Mouse (Mus musculus) embryonic facial prominence, embryonic 12.5 days (tissue): ENCODE data around the gene Plcb1. TPM values are rescaled to one million over a fixed set of nuclear protein-coding genes. Genes with fewer than 3 reads are reported as not detected.

ENCODE experiments used
- ATAC-seq: fragments of 200-750 bp; cut with Nextera tagmentation; 2 replicates; pipeline ENCODE4 v1.8.0; 2017; ENCODE audit not compliant: insufficient number of reproducible peaks, insufficient read depth, low FRiP score, low TSS enrichment
- H3K27ac ChIP-seq: fragments of 300-500 bp; sonication (generic); 2 replicates; pipeline ENCODE4 v1.5.1; 2016; ENCODE audit warnings: mild to moderate bottlenecking
- H3K27me3 ChIP-seq: fragments of 300-500 bp; sonication (generic); 2 replicates; pipeline ENCODE4 v1.6.1; 2016; ENCODE audit warnings: mild to moderate bottlenecking, moderate library complexity
- H3K36me3 ChIP-seq: fragments of 300-500 bp; sonication (generic); 2 replicates; pipeline ENCODE4 v1.6.1; 2016; ENCODE audit warnings: mild to moderate bottlenecking
- H3K4me1 ChIP-seq: fragments of 300-500 bp; sonication (generic); 2 replicates; pipeline ENCODE4 v1.6.1; 2016
- H3K4me2 ChIP-seq: fragments of 300-500 bp; sonication (generic); replicated peaks from 2 replicates; pipeline ENCODE4 v1.6.1; 2016; ENCODE audit warnings: mild to moderate bottlenecking, moderate library complexity
- H3K4me3 ChIP-seq: fragments of 300-500 bp; sonication (generic); 2 replicates; pipeline ENCODE4 v1.5.1; 2016; ENCODE audit warnings: mild to moderate bottlenecking
- H3K9ac ChIP-seq: fragments of 300-500 bp; sonication (generic); 2 replicates; pipeline ENCODE4 v1.6.1; 2016; ENCODE audit warnings: mild to moderate bottlenecking, moderate library complexity
- H3K9me3 ChIP-seq: fragments of 300-500 bp; sonication (generic); 2 replicates; pipeline ENCODE4 v1.6.1; 2016; ENCODE audit warnings: mild to moderate bottlenecking, moderate library complexity
- WGBS: fragments of 180-500 bp; shearing (Covaris S2); methylation state at CpG from one replicate; pipeline ENCODE4 v1.1.7; 2016; 5-methylcytosine and 5-hydroxymethylcytosine counted together
- polyA plus RNA-seq: library from polyadenylated mRNA; unstranded; fragments of >200 nt; fragmentation: Nextera tagmentation; extraction: Ambion mirVana; gene quantifications from 2 replicates; pipeline ENCODE4 v1.2.1, GENCODE M21; 2016

Plcb1 gene
- polyA plus RNA-seq, result 16.4 and 16.5 TPM in 2 replicates

DNA sequence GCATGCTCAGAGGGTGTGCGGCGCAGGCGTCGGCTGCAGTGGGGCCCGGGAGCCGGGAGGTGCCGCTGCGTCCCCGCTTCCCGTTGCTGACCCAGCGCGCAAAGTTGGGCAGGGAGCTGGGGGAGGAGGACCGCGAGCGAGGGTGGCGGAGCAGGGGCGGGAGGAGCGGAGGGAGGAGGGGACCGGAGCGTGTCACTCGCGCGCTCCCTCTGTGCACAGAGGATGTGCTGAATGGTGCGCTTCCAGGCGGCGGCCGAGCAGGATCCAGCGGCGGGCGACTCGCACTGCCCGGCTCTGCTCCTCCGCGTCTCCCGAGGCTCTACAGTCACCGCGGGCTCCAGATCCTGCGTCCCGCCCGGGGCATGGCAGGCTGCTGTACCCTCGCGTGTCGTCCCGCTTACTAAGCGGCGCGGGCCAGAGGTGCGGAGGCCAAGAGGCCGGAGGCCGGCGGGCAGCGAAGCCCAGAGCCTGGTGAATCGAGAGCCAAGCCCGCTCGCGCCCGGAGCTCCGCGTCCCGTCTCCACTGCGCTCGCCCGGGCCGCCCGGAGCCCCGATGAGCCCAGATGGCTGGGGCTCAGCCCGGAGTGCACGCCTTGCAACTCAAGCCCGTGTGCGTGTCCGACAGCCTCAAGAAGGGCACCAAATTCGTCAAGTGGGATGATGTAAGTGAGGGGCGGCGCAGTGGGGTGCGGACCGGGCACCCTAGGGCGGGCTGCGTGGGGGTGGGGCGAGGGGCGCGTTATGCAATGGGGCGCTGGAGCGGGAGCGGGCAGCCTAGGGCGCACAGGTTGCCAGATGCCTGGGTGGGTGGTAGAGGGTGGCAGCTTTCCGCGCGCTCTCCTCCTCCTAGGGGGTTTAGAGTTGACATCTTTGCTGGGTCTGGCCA, at the start of gene Plcb1:
TSS of gene Plcb1 (plus strand) at position 98 of the 886 bp plus-strand sequence.
- ATAC-seq, result peak; percentile 96
- peak within 1 kb of the TSS; percentile 75 for H3K9ac ChIP-seq
- peak within 1 kb of the TSS; percentile 69 for H3K4me3 ChIP-seq
- H3K9me3 ChIP-seq, result no peaks in the 10 kb centered on the region
- no peaks in the 10 kb centered on the region for H3K36me3 ChIP-seq
- H3K4me1 ChIP-seq, result 0 out of 2 replicates have a peak, but pooled peaks cover 8% of the 10 kb centered on the region
- WGBS, result under 1% methylated on average over 86 of the region's 88 CpGs
- peak within 1 kb of the TSS; percentile 96 for H3K4me2 ChIP-seq
- peak within 1 kb of the TSS; percentile 46; the same call in 1 of the 2 replicates for H3K27ac ChIP-seq
- 0 out of 2 replicates have a peak, but pooled peaks cover 7% of the 10 kb centered on the region for H3K27me3 ChIP-seq

DNA sequence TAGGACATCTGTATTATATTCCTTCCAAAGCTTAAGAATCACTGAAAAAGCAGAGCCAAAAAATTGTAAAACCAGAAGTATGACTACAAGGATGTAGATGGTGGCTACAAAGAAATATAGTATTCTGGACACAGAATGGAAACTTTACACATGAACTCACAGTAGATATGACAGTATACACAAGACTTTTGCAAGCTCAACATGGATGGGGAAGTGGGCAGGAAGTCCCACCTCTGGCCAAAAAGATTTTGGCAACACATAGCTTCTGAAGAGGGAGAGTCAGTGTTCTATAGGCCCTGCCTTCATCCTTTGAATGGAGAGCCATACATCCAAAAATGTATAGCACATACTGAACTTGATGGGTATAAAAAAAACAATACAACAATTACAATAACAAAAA, 30.3 kb upstream of the Plcb1 start:
- Histone ChIP-seq H3K4me1 (no peaks in the 10 kb centered on the region), H3K4me2 (no peak overlapping the region), H3K9me3 (no peaks in the 10 kb centered on the region), H3K27me3 (no peaks in the 10 kb centered on the region), H3K27ac (no peak overlapping the region), H3K36me3 (no peaks in the 10 kb centered on the region), H3K9ac (no peak overlapping the region), H3K4me3 (no peak overlapping the region)
- ATAC-seq, result no peak

GRCm38 (mm10) chr2:134756086-134756485, 29.8 kb upstream of the Plcb1 start:
- H3K4me1 ChIP-seq, result no peaks in the 10 kb centered on the region
- ATAC-seq, result no peak

DNA sequence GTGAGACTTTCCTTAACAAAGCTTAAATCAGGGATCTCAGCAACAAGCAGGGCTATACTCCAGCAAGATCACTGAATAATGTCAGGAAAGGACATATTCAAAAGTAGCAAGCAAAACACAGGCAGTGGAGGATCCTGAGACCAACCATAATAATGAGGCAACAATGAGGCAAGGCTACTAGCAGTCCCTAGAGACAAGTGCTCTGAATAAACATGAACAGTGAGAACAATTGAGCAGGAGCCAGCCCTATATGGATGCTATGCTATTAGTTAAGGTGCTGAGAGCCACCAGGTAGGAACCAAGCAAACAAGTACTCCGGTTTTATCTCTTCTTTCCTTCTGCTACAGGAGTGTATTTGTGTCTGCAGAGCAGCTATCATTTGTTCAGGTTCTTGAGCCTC, 24.8 kb upstream of the Plcb1 start:
- no peak overlapping the region for H3K9ac ChIP-seq
- H3K4me3 ChIP-seq, result no peak overlapping the region
- 93% methylated on average over 1 of the region's 1 CpGs for WGBS
- no peak overlapping the region for H3K4me2 ChIP-seq
- H3K4me1 ChIP-seq, result no peaks in the 10 kb centered on the region
- H3K27me3 ChIP-seq, result no peaks in the 10 kb centered on the region
- ATAC-seq, result no peak
- H3K36me3 ChIP-seq, result no peaks in the 10 kb centered on the region
- H3K27ac ChIP-seq, result no peak overlapping the region
- no peaks in the 10 kb centered on the region for H3K9me3 ChIP-seq

More at GRCm38 (mm10) chr2:134756086-134756485, 29.8 kb upstream of the Plcb1 start:
- no peaks in the 10 kb centered on the region for H3K9me3 ChIP-seq
- no peaks in the 10 kb centered on the region for H3K36me3 ChIP-seq
- H3K4me2 ChIP-seq, result no peak overlapping the region
- H3K9ac ChIP-seq, result no peak overlapping the region
- H3K4me3 ChIP-seq, result no peak overlapping the region
- H3K27ac ChIP-seq, result no peak overlapping the region
- WGBS, result 81% methylated on average over 1 of the region's 1 CpGs
- no peaks in the 10 kb centered on the region for H3K27me3 ChIP-seq

DNA sequence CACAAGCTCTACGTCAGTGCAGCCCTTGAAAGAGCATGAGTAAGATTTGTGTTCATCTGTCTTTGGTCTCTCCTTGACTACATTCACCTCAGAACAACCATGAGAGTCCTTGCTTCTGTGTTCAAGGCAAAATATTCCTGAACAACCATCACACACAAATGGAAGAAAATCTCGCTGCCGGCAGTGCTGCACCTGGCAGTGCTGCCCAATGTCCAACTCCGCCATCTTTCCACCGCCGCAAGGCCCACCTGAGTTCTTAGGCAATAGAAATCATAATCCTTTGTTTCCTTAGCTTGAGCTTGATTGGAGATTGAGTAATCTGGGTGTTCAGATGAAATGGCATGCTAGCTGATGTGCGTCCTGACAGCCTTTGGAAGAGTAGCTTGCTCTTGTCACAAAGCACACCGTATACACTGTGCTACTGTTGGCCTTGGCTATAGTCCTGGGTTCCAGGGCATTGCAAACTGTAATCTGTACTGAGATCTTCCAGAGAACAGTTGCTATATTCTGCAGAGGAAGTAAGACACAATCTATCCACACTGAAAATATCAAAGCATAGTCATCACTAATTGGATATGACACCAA, 22.4 kb upstream of the Plcb1 start:
- H3K4me3 ChIP-seq, result no peak overlapping the region
- no peaks in the 10 kb centered on the region for H3K9me3 ChIP-seq
- H3K27ac ChIP-seq, result no peak overlapping the region
- WGBS, result 96% methylated on average over 8 of the region's 8 CpGs
- no peak overlapping the region for H3K9ac ChIP-seq
- H3K27me3 ChIP-seq, result no peaks in the 10 kb centered on the region
- H3K4me2 ChIP-seq, result no peak overlapping the region
- H3K4me1 ChIP-seq, result no peaks in the 10 kb centered on the region
- H3K36me3 ChIP-seq, result no peaks in the 10 kb centered on the region
- no peak for ATAC-seq

GRCm38 (mm10) chr2:134764506-134764905, 21.4 kb upstream of the Plcb1 start:
- Histone ChIP-seq H3K27me3 (no peaks in the 10 kb centered on the region), H3K4me3 (no peak overlapping the region), H3K4me2 (no peak overlapping the region), H3K36me3 (no peaks in the 10 kb centered on the region), H3K4me1 (no peaks in the 10 kb centered on the region), H3K9ac (no peak overlapping the region), H3K27ac (no peak overlapping the region), H3K9me3 (no peaks in the 10 kb centered on the region)
- 88% methylated on average over 2 of the region's 2 CpGs for WGBS
- ATAC-seq, result no peak

DNA sequence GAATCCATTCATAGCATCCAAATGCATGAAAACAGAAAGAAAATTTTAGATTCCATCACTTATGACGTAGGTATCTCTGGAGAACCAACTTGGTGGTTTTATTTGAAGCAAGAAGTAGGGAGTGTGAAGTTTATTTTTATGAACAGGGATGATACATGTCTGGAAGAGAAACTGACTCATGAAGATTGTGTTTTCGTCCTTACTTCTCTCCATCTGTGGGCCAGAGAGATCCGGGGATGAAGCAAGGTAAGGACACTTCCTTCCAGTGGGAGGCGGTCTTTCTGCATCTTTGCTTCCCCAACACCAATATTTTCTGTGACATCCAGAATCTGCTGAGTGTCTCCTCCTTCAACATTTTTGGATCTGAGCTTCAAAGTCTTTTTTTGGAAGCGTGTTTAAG, 6.0 kb upstream of the Plcb1 start:
- 58% methylated on average over 5 of the region's 5 CpGs for WGBS
- Histone ChIP-seq H3K9ac (no peak overlapping the region), H3K27me3 (no peaks in the 10 kb centered on the region), H3K4me2 (no peak overlapping the region), H3K36me3 (no peaks in the 10 kb centered on the region), H3K9me3 (no peaks in the 10 kb centered on the region), H3K4me1 (no peaks in the 10 kb centered on the region), H3K4me3 (no peak overlapping the region), H3K27ac (no peak overlapping the region)
- ATAC-seq, result no peak

DNA sequence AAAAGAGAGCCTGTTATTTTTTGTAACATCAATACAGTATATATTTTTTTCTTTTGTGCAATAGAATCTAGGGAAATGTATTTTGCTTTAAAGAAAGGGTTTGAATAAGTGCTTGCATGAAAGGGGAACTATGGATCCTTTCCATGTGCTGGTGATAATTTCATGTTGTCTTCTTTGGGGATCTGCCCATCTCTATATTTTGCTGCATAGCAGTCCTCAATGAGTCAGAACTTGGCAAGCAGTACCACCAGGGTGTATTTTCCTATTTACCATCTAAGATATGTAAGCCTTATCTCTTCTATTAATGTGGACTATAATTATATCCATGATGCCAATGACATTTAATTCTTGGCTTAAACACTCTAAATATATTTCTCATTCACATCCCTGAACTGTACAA, 5.6 kb upstream of the Plcb1 start:
- H3K4me3 ChIP-seq, result no peak overlapping the region
- no peaks in the 10 kb centered on the region for H3K27me3 ChIP-seq
- H3K9ac ChIP-seq, result no peak overlapping the region

GRCm38 (mm10) chr2:134786856-134787250, 986 bp downstream of the Plcb1 start:
- Histone ChIP-seq H3K9me3 (no peaks in the 10 kb centered on the region), H3K27ac (no peak overlapping the region), H3K4me2 (peak overlapping the region; percentile 96), H3K36me3 (no peaks in the 10 kb centered on the region), H3K4me3 (peak overlapping the region; percentile 69), H3K9ac (peak overlapping the region; percentile 75), H3K27me3 (0 out of 2 replicates have a peak, but pooled peaks cover 7% of the 10 kb centered on the region), H3K4me1 (0 out of 2 replicates have a peak, but pooled peaks cover 8% of the 10 kb centered on the region)
- peak; percentile 8; the same call in 1 of the 2 replicates for ATAC-seq
- 10% methylated on average over 6 of the region's 6 CpGs for WGBS

More for the DNA sequence above, 5.6 kb upstream of the Plcb1 start:
- Histone ChIP-seq H3K4me2 (no peak overlapping the region), H3K27ac (no peak overlapping the region), H3K4me1 (no peaks in the 10 kb centered on the region), H3K9me3 (no peaks in the 10 kb centered on the region), H3K36me3 (no peaks in the 10 kb centered on the region)
- ATAC-seq, result no peak

GRCm38 (mm10) chr2:134787336-134788095, 1.6 kb downstream of the Plcb1 start:
- Histone ChIP-seq H3K36me3 (no peaks in the 10 kb centered on the region), H3K27me3 (0 out of 2 replicates have a peak, but pooled peaks cover 7% of the 10 kb centered on the region), H3K9ac (no peak overlapping the region), H3K4me2 (peak overlapping the region; percentile 96), H3K4me1 (0 out of 2 replicates have a peak, but pooled peaks cover 8% of the 10 kb centered on the region), H3K9me3 (no peaks in the 10 kb centered on the region), H3K4me3 (peak overlapping the region; percentile 69), H3K27ac (no peak overlapping the region)
- 59% methylated on average over 12 of the region's 12 CpGs for WGBS
- no peak for ATAC-seq

- no peak for ATAC-seq
- no peak overlapping the region for H3K27ac ChIP-seq
- WGBS, result 52% methylated on average over 7 of the region's 7 CpGs
- peaks cover 4% of the 10 kb centered on the region for H3K4me1 ChIP-seq
- no peaks in the 10 kb centered on the region for H3K27me3 ChIP-seq
- H3K9ac ChIP-seq, result no peak overlapping the region
- H3K36me3 ChIP-seq, result no peaks in the 10 kb centered on the region
- no peak overlapping the region for H3K4me3 ChIP-seq
- H3K9me3 ChIP-seq, result no peaks in the 10 kb centered on the region
- H3K4me2 ChIP-seq, result no peak overlapping the region
Observed at GRCm38 (mm10) chr2:134792926-134793325, 7.1 kb downstream of the Plcb1 start.
